In genomic region chr19:20484497-20484896, GRCm38 (mm10) we compare ENCODE assay signal across 14 mouse cellular contexts. TPM values are rescaled to one million over a fixed set of nuclear protein-coding genes. Genes with fewer than 3 reads are reported as not detected.
DNase-seq lines count a peak whose midpoint lies in the region; ATAC-seq and TF ChIP-seq lines count a peak whose summit lies in the region.
"Had no signal": no experiment of that assay in that cellular context is flagged by ENCODE, and none has a peak within 500 bp of the region (broad histone marks: within the 10 kb centered on the region; RNA-seq: fewer than 3 reads in every experiment).

No protein-coding gene starts in this region.

- H3K4me3 ChIP-seq in heart, embryonic 10.5 days, result no peak overlapping the region
- no peak overlapping the region for H3K4me3 ChIP-seq in lung, postnatal 0 days (ENCODE audit: low read depth, low read length)
- no peak overlapping the region for H3K4me3 ChIP-seq in midbrain, embryonic 14.5 days (replicated peaks; ENCODE audit: low read depth, low read length)
- H3K4me3 ChIP-seq: forebrain, embryonic 12.5 days; liver, embryonic 13.5 days; midbrain, embryonic 12.5 days had no signal

- no peak for ATAC-seq in lung, postnatal 0 days
- no peak for ATAC-seq in midbrain, embryonic 14.5 days (ENCODE audit: low FRiP score, low TSS enrichment)
- ATAC-seq: intestine, embryonic 16.5 days; Patski had no signal

- no peaks in the 10 kb centered on the region for H3K27me3 ChIP-seq in heart, embryonic 10.5 days (ENCODE audit: insufficient read depth, poor library complexity, severe bottlenecking)
- H3K27me3 ChIP-seq in lung, postnatal 0 days (replicated peaks; ENCODE audit: insufficient read depth, low read length), result no peaks in the 10 kb centered on the region
- no peaks in the 10 kb centered on the region for H3K27me3 ChIP-seq in midbrain, embryonic 14.5 days (ENCODE audit: control insufficient read depth, insufficient read depth, low read length)
- H3K27me3 ChIP-seq: forebrain, embryonic 12.5 days; liver, embryonic 13.5 days; midbrain, embryonic 12.5 days; Patski had no signal

- H3K9ac ChIP-seq in lung, postnatal 0 days (replicated peaks; ENCODE audit: low read depth), result no peak overlapping the region
- H3K9ac ChIP-seq in midbrain, embryonic 14.5 days (replicated peaks; ENCODE audit: low read length), result no peak overlapping the region
- H3K9ac ChIP-seq: forebrain, embryonic 12.5 days; liver, embryonic 13.5 days; midbrain, embryonic 12.5 days had no signal

- no peaks in the 10 kb centered on the region for H3K36me3 ChIP-seq in heart, embryonic 10.5 days
- H3K36me3 ChIP-seq in lung, postnatal 0 days (ENCODE audit: insufficient read depth, low read length), result no peaks in the 10 kb centered on the region
- no peaks in the 10 kb centered on the region for H3K36me3 ChIP-seq in midbrain, embryonic 14.5 days (ENCODE audit: control insufficient read depth, insufficient read depth, low read length)
- H3K36me3 ChIP-seq: forebrain, embryonic 12.5 days; liver, embryonic 13.5 days; midbrain, embryonic 12.5 days had no signal

- no peak for TF ChIP-seq CTCF in lung, postnatal 0 days (IDR thresholded peaks at IDR 0.05)

- H3K4me2 ChIP-seq in lung, postnatal 0 days (replicated peaks; ENCODE audit: low read depth, low read length), result no peak overlapping the region
- H3K4me2 ChIP-seq in midbrain, embryonic 14.5 days (ENCODE audit: low read length), result no peak overlapping the region
- H3K4me2 ChIP-seq: forebrain, embryonic 12.5 days; liver, embryonic 13.5 days; midbrain, embryonic 12.5 days had no signal

- DNase-seq in heart, adult 11 months, result peak; percentile 96
- no peak for DNase-seq in heart, embryonic 10.5 days (ENCODE audit: low spot score)
- DNase-seq in adipocyte (ENCODE audit: low spot score), result peak; percentile 74
- DNase-seq in gastrocnemius, postnatal 25 days, result peak; percentile 44
- DNase-seq in lung, postnatal 0 days (ENCODE audit: low spot score), result peak; percentile 75
- DNase-seq in midbrain, embryonic 14.5 days, result no peak
- no peak for DNase-seq in spleen, adult 12 weeks (ENCODE audit: low spot score)
- no peak for DNase-seq in B cell, adult 2 months
- DNase-seq: liver, embryonic 13.5 days; thymus, postnatal 36 days had no signal

- H3K9me3 ChIP-seq in heart, embryonic 10.5 days, result no peaks in the 10 kb centered on the region
- H3K9me3 ChIP-seq in lung, postnatal 0 days (ENCODE audit: low read length), result no peaks in the 10 kb centered on the region
- H3K9me3 ChIP-seq in midbrain, embryonic 14.5 days (ENCODE audit: control insufficient read depth, low read length), result no peaks in the 10 kb centered on the region
- H3K9me3 ChIP-seq: forebrain, embryonic 12.5 days; liver, embryonic 13.5 days; midbrain, embryonic 12.5 days had no signal

- H3K27ac ChIP-seq in heart, embryonic 10.5 days, result no peak overlapping the region
- no peak overlapping the region for H3K27ac ChIP-seq in lung, postnatal 0 days (ENCODE audit: low read length)
- H3K27ac ChIP-seq in midbrain, embryonic 14.5 days (replicated peaks; ENCODE audit: low read depth, low read length), result no peak overlapping the region
- H3K27ac ChIP-seq: forebrain, embryonic 12.5 days; liver, embryonic 13.5 days; midbrain, embryonic 12.5 days had no signal

- no peaks in the 10 kb centered on the region for H3K4me1 ChIP-seq in heart, embryonic 10.5 days
- no peaks in the 10 kb centered on the region for H3K4me1 ChIP-seq in lung, postnatal 0 days (ENCODE audit: insufficient read depth, low read depth, low read length)
- no peaks in the 10 kb centered on the region for H3K4me1 ChIP-seq in midbrain, embryonic 14.5 days (ENCODE audit: control insufficient read depth, insufficient read depth, low read length)
- H3K4me1 ChIP-seq: forebrain, embryonic 12.5 days; liver, embryonic 13.5 days; midbrain, embryonic 12.5 days had no signal

- WGBS in heart, embryonic 10.5 days, result 56% methylated on average over 1 of the region's 1 CpGs
- WGBS in lung, postnatal 0 days, result 28% methylated on average over 1 of the region's 1 CpGs
- 80% methylated on average over 1 of the region's 1 CpGs for WGBS in midbrain, embryonic 14.5 days

- TF ChIP-seq EP300 in lung, postnatal 0 days (IDR thresholded peaks at IDR 0.05), result 0 out of 2 replicates have a peak, but pooled peaks have one; percentile 43

RNA-seq across cellular contexts. Expression of gene Aldh1a1, which starts 8.0 kb away (rescaled TPM):
- 9.7 and 10.4 TPM in 2 replicates for polyA plus RNA-seq in heart, embryonic 10.5 days (2016; fragmentation: Nextera tagmentation; extraction: Ambion mirVana)
- 100 to 1,000 TPM; 117 to 149 TPM for total RNA-seq in gastrocnemius, postnatal 25 days (2021)
- 126 and 158 TPM in 2 replicates for polyA plus RNA-seq in lung, postnatal 0 days (2015; fragmentation: Nextera tagmentation; extraction: Ambion mirVana)
- polyA plus RNA-seq in midbrain, embryonic 14.5 days (2014; fragmentation: Nextera tagmentation; extraction: Ambion mirVana), result 9.7 and 11.2 TPM in 2 replicates

Comparison
In these comparisons a context has a peak if more than half of its experiments do, and no peak if none do; other contexts are left out.
1. DNase-seq: peak in heart, adult 11 months (single experiment), adipocyte (single experiment), gastrocnemius, postnatal 25 days (single experiment) and lung, postnatal 0 days (single experiment); none in heart, embryonic 10.5 days (single experiment), midbrain, embryonic 14.5 days (single experiment), spleen, adult 12 weeks (single experiment) and B cell, adult 2 months (0 of 2).
2. RNA of gene Aldh1a1, which starts 8.0 kb away (polyA plus RNA-seq): 126 to 158 TPM in lung, postnatal 0 days; 9.7 to 10.4 TPM in heart, embryonic 10.5 days and 9.7 to 11.2 TPM in midbrain, embryonic 14.5 days; every median in the first group is over 10 times any median in the second.